Mouse (Mus musculus) lung, postnatal 14 days (tissue): Measurements from ENCODE around the gene Eml4.
A peak's percentile ranks its signal among the peaks of the same experiment; 100 is the strongest.

ENCODE experiments used
- DNase-seq: peaks from one replicate; pipeline ENCODE4 v3.0.0; 2021

Eml4 gene

GRCm38 (mm10) chr17:83350379-83351091 is at the start of gene Eml4:
Eml4 (plus strand) TSS chr17:83350931.
- DNase-seq, result peak; percentile 96

- DNase-seq, result no peak
Measured at GRCm38 (mm10) chr17:83301433-83301832, 49.3 kb upstream of the Eml4 start.

DNA sequence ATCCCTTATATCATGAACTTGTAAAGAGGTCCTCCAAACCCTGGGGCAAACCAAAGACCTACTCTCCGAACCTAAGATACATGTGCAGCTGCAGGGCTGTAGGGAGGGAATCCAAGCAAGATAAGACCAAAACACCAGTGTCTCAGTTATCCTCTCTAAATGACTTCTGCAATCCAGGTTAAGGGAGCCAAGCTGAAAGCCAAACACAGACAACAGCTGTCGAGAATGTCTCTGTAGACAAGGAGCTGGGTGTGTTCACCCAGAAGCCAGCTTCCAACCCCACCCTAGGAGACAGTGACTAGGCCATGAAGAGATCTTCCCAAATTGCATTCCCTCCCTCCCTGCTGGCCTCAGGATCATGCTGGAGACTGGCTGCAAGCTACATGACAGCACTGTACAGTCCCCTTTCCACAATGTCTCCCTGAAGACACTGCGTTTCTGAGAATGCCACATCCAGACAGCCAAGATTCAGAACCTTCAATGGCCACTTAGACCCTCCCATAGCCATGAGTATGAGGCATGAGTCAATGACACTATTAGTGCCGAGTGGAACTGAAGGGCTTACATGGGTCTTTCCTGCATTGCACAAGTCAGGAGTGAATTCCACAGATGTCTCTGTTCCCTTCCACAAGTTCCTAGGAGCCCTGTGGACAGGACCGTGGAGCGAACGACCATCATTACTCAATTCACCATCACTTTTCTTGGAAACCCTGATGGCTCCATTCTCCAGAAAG is 46.5 kb upstream of the Eml4 start:
- DNase-seq, result no peak

- DNase-seq, result no peak
Measured at GRCm38 (mm10) chr17:83306964-83307640, 43.6 kb upstream of the Eml4 start.

GRCm38 (mm10) chr17:83307641-83308296 is 43.0 kb upstream of the Eml4 start:
- no peak for DNase-seq

DNA sequence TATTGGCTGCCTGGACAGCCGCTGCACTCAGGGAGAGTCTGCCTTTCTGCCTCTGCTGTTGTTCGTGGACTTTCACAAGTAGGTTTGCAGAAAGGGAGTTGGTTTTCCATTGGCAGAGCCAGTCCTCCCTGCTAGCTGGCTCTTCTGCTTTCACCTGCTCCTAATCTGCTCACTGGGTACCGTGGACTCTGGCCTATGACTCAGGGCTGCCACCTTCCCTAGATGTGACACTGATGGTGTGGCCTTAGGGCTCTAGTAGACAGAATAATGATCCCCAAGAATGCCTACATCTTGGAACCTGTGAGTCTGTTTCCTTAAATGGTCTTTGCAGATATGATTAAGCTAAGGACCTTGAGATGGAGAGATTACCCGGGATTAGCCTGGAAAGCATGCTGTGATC is 42.3 kb upstream of the Eml4 start:
- DNase-seq, result no peak

DNA sequence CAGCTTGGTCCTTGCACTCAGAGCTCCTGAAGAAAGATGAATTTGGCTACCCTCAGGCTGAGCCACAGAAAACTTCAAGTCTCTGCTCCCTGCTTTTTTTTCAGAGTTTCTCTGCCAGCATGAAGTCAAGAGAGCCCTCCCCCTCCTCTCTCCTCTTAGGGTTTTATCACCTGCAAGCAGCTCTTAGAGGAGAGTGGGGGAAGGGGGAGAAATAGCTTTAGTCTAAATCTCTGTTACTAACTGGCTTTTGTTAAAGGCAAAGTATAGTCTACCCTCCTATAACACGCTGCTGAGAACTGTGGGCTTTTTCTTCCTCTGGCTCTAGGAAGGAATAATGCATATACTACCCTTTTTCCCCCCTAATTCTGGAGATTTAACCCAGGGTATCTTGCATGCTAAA is 41.5 kb upstream of the Eml4 start:
- no peak for DNase-seq

DNA sequence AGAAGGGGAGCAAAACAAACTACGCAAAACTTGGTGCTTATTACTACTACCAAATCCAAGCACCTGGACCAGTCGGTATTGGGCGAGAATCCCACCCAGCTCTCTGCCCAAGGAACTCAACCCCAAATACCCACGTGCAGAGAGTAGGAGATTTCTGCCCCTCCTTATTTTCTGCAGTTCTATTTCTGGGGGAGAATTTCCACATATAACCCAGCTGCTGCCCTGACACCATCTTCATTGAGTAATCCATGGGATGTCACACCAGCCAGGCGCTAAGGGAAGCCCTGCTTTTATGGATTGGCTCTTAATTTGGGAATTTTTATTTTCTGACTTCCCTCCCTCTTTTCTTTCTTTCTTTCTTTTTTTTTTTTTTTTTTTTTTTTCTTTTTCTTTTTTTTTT is 38.9 kb upstream of the Eml4 start:
- peak; percentile 27 for DNase-seq

- peak; percentile 73 for DNase-seq
Measured at GRCm38 (mm10) chr17:83312244-83312918, 38.4 kb upstream of the Eml4 start.

DNA sequence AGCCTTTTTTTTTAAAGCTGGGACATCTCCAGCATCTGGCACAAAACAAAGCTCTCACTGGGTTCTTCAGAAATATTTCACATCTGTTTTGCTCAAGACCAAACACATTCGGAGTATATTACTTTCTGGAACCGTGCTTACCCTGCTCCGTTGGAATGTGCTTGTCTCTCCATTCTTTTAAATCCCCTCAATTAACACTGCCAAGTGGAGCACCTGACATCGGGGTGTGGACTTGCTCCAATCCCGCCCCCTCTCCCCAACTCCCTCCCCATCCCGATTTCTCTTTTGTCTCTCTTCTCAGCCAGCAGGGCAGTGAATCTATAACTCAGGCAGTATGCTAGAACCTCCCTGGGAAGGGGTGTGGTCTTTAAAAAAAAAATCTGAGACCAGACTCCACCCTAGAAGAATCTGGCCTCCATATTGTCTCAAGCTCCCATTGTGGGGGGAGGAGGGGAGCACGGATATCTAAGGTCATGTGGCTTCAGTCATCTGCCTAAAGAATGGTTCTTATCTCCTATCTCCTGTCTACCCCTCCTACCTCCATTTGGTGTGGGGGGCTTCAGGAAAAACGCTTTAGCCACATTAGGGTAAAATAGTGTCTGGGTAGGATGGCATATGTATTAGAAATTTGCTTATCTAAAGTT is 37.6 kb upstream of the Eml4 start:
- DNase-seq, result no peak

DNA sequence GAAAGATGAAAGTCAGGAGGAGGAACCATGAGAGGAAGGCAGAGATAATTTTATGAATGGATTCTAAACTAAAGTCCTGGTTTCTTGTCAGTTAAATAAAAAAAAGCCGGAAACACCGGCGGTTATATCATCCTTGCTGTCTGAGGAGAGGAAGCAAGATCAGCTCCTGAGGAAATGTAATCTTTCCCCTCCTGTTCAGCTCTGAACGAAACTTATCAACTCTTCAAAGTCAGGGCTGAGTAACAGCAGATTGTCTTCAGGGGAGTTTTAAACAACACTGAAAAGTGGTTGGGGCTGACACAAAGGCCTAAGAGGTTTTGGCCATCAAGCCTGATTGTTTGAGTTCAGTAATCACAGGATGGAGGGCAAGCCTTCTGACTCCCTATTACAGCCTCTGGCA is 35.3 kb upstream of the Eml4 start:
- no peak for DNase-seq

DNA sequence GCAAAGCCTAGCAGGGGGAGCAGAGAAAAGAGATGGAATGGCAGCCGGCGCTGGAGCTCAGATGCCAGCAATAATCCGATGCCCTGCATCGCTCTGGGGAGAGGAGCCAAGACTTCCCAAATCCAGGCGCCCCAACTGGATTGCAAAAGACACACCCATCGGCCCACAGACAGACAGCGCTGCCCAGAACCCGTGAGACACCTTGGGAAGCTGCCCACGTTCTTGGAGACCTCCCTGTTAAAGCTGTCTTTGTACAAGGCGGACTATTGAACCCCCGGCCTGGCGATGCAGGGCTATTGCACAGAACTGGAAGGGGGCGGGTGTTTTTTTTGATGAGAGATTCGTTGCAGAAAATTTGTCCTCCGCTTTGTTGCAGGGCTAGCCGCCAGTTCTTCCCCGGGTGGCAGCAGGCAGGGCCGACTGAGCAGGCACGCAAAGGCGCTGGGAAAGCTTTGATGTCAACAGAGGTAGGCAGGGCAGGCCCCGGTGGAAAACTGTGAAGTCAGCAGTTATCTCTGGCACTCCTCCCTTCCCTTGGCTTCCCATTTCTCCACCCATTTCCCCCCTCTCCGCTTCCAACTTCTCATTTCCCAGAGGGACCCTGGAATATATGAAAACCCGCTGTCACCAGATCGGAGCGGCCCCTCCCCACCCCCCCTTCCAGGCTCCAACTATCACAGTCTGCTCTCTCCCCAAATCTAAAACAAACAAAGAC is 28.0 kb upstream of the Eml4 start:
- DNase-seq, result peak; percentile 52

DNA sequence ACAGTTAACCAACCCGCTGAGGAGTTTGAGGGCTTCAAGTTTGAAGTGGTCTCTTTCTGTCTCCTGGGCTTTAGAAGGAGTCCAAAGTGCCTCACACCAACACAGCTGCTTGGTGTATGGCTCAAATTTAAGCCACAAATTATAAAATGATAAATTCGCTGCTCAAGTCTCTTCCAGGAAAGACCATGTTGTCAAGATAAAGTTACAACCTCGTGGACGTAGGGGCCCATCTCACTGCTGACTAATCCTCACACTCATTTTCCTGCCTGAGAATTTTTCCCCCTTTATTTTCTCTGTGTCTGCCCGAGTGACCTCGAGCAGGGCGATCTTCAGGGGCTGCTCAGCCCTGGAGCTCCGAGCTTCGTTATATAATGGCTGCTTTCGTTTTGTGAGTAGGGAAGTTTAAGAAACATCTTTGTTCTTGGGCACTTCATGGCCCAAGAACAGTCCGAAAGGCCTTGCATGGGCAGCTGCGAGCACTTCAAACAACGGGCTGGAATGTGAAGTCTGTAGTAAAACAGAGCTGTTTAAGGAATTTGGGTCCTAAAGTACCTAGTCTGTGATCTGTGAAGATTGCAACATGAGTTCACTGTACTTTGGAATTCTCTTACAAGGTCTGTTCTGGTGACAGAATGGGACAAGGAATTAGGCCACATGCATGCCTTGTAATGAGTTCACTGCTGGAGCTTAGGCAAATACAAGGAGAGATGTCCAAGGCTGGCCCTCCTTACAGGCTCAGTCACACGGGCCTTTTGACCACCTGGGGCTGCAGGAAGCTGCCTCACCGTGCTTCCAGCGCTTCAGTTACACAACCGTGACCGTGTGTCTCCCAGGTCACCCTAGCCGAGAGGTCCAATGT is 27.1 kb upstream of the Eml4 start:
- DNase-seq, result peak; percentile 30

DNA sequence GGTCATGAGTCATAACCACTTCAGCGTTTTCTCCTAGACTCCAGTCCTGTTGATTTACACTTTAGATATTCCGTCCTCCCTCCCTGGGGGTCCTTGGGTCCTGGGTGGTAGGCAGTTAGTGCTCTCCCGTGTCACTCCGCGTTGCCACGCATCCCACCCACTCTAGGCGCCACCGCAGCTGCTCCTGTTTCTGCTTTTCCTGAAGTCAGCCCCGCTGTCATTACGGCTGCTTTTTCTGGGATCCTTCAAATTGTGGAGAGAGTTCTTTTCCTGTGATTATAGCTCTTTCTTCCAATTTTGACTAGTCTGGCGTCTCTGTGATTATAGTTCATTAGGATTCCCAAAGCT is 26.5 kb upstream of the Eml4 start:
- DNase-seq, result no peak

DNA sequence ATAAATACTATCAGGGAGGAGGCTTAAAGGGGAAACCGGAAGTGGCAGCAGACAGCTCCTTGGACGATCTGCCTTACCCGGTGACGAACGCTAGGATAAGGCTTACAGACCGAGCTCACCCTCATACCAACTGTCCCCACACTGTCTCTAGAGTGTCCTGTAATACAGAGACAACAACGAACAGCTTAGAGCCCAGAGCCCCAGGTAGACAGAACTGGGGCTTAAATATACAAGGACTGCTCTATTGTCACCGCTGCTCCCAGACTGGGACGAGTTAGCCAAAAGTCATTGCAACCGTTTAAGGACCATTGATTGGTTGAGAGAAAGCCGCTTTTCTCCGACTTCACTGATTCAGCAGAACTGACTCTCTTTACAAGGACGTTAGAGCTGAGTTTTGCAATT is 15.5 kb upstream of the Eml4 start:
- no peak for DNase-seq

- DNase-seq, result no peak
Measured at GRCm38 (mm10) chr17:83337051-83337898, 13.5 kb upstream of the Eml4 start.

GRCm38 (mm10) chr17:83339368-83340085 is 11.2 kb upstream of the Eml4 start:
- DNase-seq, result no peak

DNA sequence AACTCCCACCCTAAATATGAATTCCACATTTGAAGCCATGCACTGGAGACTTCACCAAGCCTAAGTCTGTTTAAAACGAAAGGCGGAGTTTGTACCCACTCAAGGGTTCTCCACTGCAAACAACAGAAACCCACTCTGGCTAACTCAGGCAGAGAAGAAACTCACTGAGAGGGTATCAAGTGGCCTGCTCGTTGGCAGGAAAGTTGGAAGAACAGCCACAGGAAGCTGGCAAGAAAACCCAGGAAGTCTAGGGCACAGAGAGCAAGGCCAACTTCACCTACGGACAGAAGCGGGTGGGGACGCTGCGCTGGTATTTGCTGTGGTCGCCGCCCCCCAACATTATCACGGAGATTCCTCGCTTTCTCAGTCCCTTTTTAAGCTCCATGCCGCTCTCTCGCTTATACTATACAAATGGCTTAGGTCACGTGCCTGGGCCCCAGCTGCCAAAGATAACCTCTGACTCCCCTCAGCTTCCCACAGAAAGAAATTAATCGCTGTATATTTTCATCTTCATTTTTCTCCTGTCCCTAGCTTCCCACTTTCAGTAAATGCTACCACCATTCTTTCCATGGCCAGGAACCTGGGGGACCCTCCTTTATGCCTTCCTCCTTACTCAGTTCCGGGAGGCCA is 9.7 kb upstream of the Eml4 start:
- DNase-seq, result peak; percentile 55

- DNase-seq, result no peak
Measured at GRCm38 (mm10) chr17:83344226-83344625, 6.5 kb upstream of the Eml4 start.
